8 mouse cellular contexts compared by ENCODE assay signal in genomic region chr9:20952520-20953227, GRCm38 (mm10). TPM values are rescaled to one million over a fixed set of nuclear protein-coding genes. Genes with fewer than 3 reads are reported as not detected.
DNase-seq lines count a peak whose midpoint lies in the region; ATAC-seq and TF ChIP-seq lines count a peak whose summit lies in the region.

No protein-coding gene starts in this region.

- peak; percentile 96 for ATAC-seq in forebrain, postnatal 0 days
- ATAC-seq in hematopoietic stem cell, adult 5-6 weeks (replicated peaks in 1 of 2; ENCODE audit: insufficient read depth in 1 of 2, low FRiP score in 2 of 2, low TSS enrichment in 1 of 2, low read depth in 1 of 2, poor library complexity in 2 of 2, severe bottlenecking in 2 of 2): peak; percentile 95 to 97
- ATAC-seq in lung, embryonic 16.5 days (ENCODE audit: low read depth): peak; percentile 96

- peak overlapping the region; percentile 89 for H3K27ac ChIP-seq in MEL (ENCODE audit: control insufficient read depth, low read depth, low read length)
- H3K27ac ChIP-seq in cerebellum, adult 2 months (ENCODE audit: insufficient read depth, low read length): peak overlapping the region; percentile 56
- H3K27ac ChIP-seq in forebrain, postnatal 0 days (ENCODE audit: low read depth, low read length): peak overlapping the region; percentile 85
- H3K27ac ChIP-seq in lung, embryonic 16.5 days (ENCODE audit: low read length): peak overlapping the region; percentile 97

- H3K9me3 ChIP-seq in MEL (replicated peaks; ENCODE audit: insufficient read depth, low read length): no peaks in the 10 kb centered on the region
- H3K9me3 ChIP-seq in forebrain, postnatal 0 days (ENCODE audit: low read length): no peaks in the 10 kb centered on the region
- no peaks in the 10 kb centered on the region for H3K9me3 ChIP-seq in lung, embryonic 16.5 days (ENCODE audit: control insufficient read depth, low read length)

- no peak for TF ChIP-seq RAD21 in MEL (IDR thresholded peaks at IDR 0.05; ENCODE audit: low read depth, low read length)

- peaks cover 19 to 27% of the 10 kb centered on the region in 2 experiments for H3K36me3 ChIP-seq in MEL (ENCODE audit: control insufficient read depth in 1 of 2, insufficient read depth in 2 of 2, low read length in 2 of 2)
- no peaks in the 10 kb centered on the region for H3K36me3 ChIP-seq in forebrain, postnatal 0 days (ENCODE audit: insufficient read depth)
- no peaks in the 10 kb centered on the region for H3K36me3 ChIP-seq in lung, embryonic 16.5 days (ENCODE audit: control insufficient read depth, insufficient read depth, low read length)

- peak overlapping the region; percentile 74 for H3K4me2 ChIP-seq in forebrain, postnatal 0 days (ENCODE audit: low read depth)
- H3K4me2 ChIP-seq in lung, embryonic 16.5 days (ENCODE audit: low read depth, low read length): peak overlapping the region; percentile 87

- peak overlapping the region; percentile 49 to 74 for H3K4me3 ChIP-seq in MEL (ENCODE audit: control insufficient read depth in 1 of 2, insufficient read depth in 1 of 2, low read depth in 2 of 2, low read length in 2 of 2)
- peak overlapping the region; percentile 64 for H3K4me3 ChIP-seq in cerebellum, adult 2 months (replicated peaks; ENCODE audit: insufficient read depth, low read depth, low read length)
- H3K4me3 ChIP-seq in forebrain, postnatal 0 days (ENCODE audit: low read depth, low read length): peak overlapping the region; percentile 64
- H3K4me3 ChIP-seq in lung, embryonic 16.5 days (ENCODE audit: low read length): peak overlapping the region; percentile 98

- peak; percentile 100 for DNase-seq in MEL (ENCODE audit: low read depth, low spot score)
- DNase-seq in cerebellum, adult 2 months: peak; percentile 97 to 98
- peak; percentile 98 for DNase-seq in forebrain, postnatal 0 days
- DNase-seq in layer of hippocampus, adult 9-10 months (ENCODE audit: low spot score): peak; percentile 91
- DNase-seq in ovary, postnatal 10 days (ENCODE audit: low spot score): peak; percentile 89
- peak; percentile 98 for DNase-seq in thymus, postnatal 10 days (ENCODE audit: low spot score in 2 of 2)

- 0 out of 6 replicates have a peak, but pooled peaks of 1 of the 3 experiments have one; percentile 10 for TF ChIP-seq CTCF in MEL (IDR thresholded peaks at IDR 0.05 in 2 of 3, conservative IDR thresholded peaks at IDR 0.05 in 1 of 3; ENCODE audit: control insufficient read depth in 1 of 3, insufficient read depth in 1 of 3, low read depth in 2 of 3, low read length in 3 of 3, poor library complexity in 1 of 3, severe bottlenecking in 1 of 3)
- TF ChIP-seq CTCF in cerebellum, adult 2 months (IDR thresholded peaks at IDR 0.05; ENCODE audit: borderline replicate concordance, insufficient read depth, low read depth, low read length): peak; percentile 6; the same call in 1 of the 2 replicates
- peak; percentile 59 for TF ChIP-seq CTCF in forebrain, postnatal 0 days (IDR thresholded peaks at IDR 0.05; ENCODE audit: low read depth)

- H3K27me3 ChIP-seq in MEL (ENCODE audit: control insufficient read depth in 1 of 2, insufficient read depth in 2 of 2, low read length in 2 of 2): no peaks in the 10 kb centered on the region
- H3K27me3 ChIP-seq in cerebellum, adult 2 months (ENCODE audit: control insufficient read depth, insufficient read depth, low read length): no peaks in the 10 kb centered on the region
- no peaks in the 10 kb centered on the region for H3K27me3 ChIP-seq in forebrain, postnatal 0 days (ENCODE audit: insufficient read depth, low read length)
- no peaks in the 10 kb centered on the region for H3K27me3 ChIP-seq in lung, embryonic 16.5 days (ENCODE audit: control insufficient read depth, insufficient read depth, low read depth, low read length)

- H3K79me2 ChIP-seq in MEL (ENCODE audit: control insufficient read depth, insufficient read depth, low read length, poor library complexity): peaks cover 50% of the 10 kb centered on the region

- H3K9ac ChIP-seq in MEL (ENCODE audit: control insufficient read depth, low read depth, low read length, poor library complexity, severe bottlenecking): peak overlapping the region; percentile 90
- peak overlapping the region; percentile 70 for H3K9ac ChIP-seq in forebrain, postnatal 0 days
- peak overlapping the region; percentile 77 for H3K9ac ChIP-seq in lung, embryonic 16.5 days (ENCODE audit: low read length)

- WGBS in cerebellum, adult 2 months: under 1% methylated on average over 51 of the region's 51 CpGs
- 1% methylated on average over 51 of the region's 51 CpGs for WGBS in forebrain, postnatal 0 days
- WGBS in lung, embryonic 16.5 days: 0% methylated on average over 51 of the region's 51 CpGs

- TF ChIP-seq POLR2A in MEL (IDR thresholded peaks at IDR 0.05; ENCODE audit: control insufficient read depth in 1 of 2, insufficient read depth in 1 of 2, low read depth in 1 of 2, low read length in 2 of 2, poor library complexity in 1 of 2): peak in 1 of 2 experiments; percentile 99; a peak in 2 of 4 replicates
- peak; percentile 94 for TF ChIP-seq POLR2A in cerebellum, adult 2 months (IDR thresholded peaks at IDR 0.05; ENCODE audit: borderline replicate concordance, insufficient read depth, low read length)

- no peak for TF ChIP-seq EP300 in MEL (IDR thresholded peaks at IDR 0.05; ENCODE audit: low read depth in 1 of 2, low read length in 2 of 2)

- H3K4me1 ChIP-seq in MEL (ENCODE audit: control insufficient read depth in 1 of 2, insufficient read depth in 2 of 2, low read length in 2 of 2): peaks cover 6 to 27% of the 10 kb centered on the region in 2 experiments
- no peaks in the 10 kb centered on the region for H3K4me1 ChIP-seq in cerebellum, adult 2 months (ENCODE audit: control insufficient read depth, insufficient read depth, low read length)
- no peaks in the 10 kb centered on the region for H3K4me1 ChIP-seq in forebrain, postnatal 0 days (ENCODE audit: insufficient read depth)
- H3K4me1 ChIP-seq in lung, embryonic 16.5 days (replicated peaks; ENCODE audit: control insufficient read depth, insufficient read depth, low read length): peaks cover 19% of the 10 kb centered on the region

TF ChIP-seq in MEL, 35 proteins besides CTCF, POLR2A, EP300 and RAD21 (continues in another document):
- TF ChIP-seq TCF12 (IDR thresholded peaks at IDR 0.05; ENCODE audit: low read depth, low read length): no peak
- no peak for TF ChIP-seq CHD1 (IDR thresholded peaks at IDR 0.05; ENCODE audit: low read depth, low read length)
- 0 out of 2 replicates have a peak, but pooled peaks have one; percentile 22 for TF ChIP-seq GATA1 (IDR thresholded peaks at IDR 0.05; ENCODE audit: low read depth, low read length)
- TF ChIP-seq TBP (IDR thresholded peaks at IDR 0.05; ENCODE audit: low read depth, low read length): peak; percentile 96
- TF ChIP-seq MYC (IDR thresholded peaks at IDR 0.05; ENCODE audit: low read depth, low read length): no peak
- TF ChIP-seq E2F4 (IDR thresholded peaks at IDR 0.05; ENCODE audit: borderline replicate concordance, low read depth, low read length): no peak
- peak; percentile 88; the same call in 1 of the 2 replicates for TF ChIP-seq POLR2AphosphoS5 (IDR thresholded peaks at IDR 0.05; ENCODE audit: borderline replicate concordance, low read depth, low read length)
- no peak for TF ChIP-seq ZKSCAN1 (IDR thresholded peaks at IDR 0.05; ENCODE audit: low read depth, low read length)
- TF ChIP-seq HCFC1 (IDR thresholded peaks at IDR 0.05; ENCODE audit: low read depth, low read length): no peak
- TF ChIP-seq UBTF (IDR thresholded peaks at IDR 0.05; ENCODE audit: borderline replicate concordance, insufficient read depth, low read depth, low read length): 0 out of 2 replicates have a peak, but pooled peaks have one; percentile 7

RNA-seq across cellular contexts. Expression of gene Dnmt1, which starts 7.0 kb away (rescaled TPM):
- 412 and 448 TPM in 2 replicates for total RNA-seq in MEL (2012; rRNA removed)
- 1,000 to 10,000 TPM in 1 of 2 experiments, 100 to 1,000 TPM in 1; 681 to 1,953 TPM for polyA plus RNA-seq in MEL (2012; ENCODE audit: insufficient read depth in 1 of 2, insufficient read length in 2 of 2, low read depth in 1 of 2, low replicate concordance in 2 of 2, missing spikeins in 1 of 2)
- 45.0 and 45.3 TPM in 2 replicates for polyA plus RNA-seq in cerebellum, adult 2 months (2012; rRNA removed)
- total RNA-seq in forebrain, postnatal 0 days (2014; rRNA removed): 83.1 and 101 TPM in 2 replicates
- 36.2 and 39.9 TPM in 2 replicates for polyA plus RNA-seq in forebrain, postnatal 0 days (2015; fragmentation: Nextera tagmentation; extraction: Ambion mirVana)
- total RNA-seq in hematopoietic stem cell, adult 5-6 weeks (2017): 198 and 242 TPM in 2 replicates
- polyA plus RNA-seq in lung, embryonic 16.5 days (2015; fragmentation: Nextera tagmentation; extraction: Ambion mirVana): 92.5 and 97.1 TPM in 2 replicates

RNA-seq across cellular contexts. Expression of gene S1pr2, which starts 23.9 kb away (rescaled TPM):
- total RNA-seq in MEL (2012; rRNA removed): 6.4 and 6.6 TPM in 2 replicates
- 10 to 100 TPM in 1 of 2 experiments, not detected in 1; 27.4 TPM for polyA plus RNA-seq in MEL (2012; ENCODE audit: insufficient read depth in 1 of 2, insufficient read length in 2 of 2, low read depth in 1 of 2, low replicate concordance in 2 of 2, missing spikeins in 1 of 2)
- polyA plus RNA-seq in cerebellum, adult 2 months (2012; rRNA removed): 1.8 and 1.9 TPM in 2 replicates
- total RNA-seq in forebrain, postnatal 0 days (2014; rRNA removed): 3.7 and 4.0 TPM in 2 replicates
- polyA plus RNA-seq in forebrain, postnatal 0 days (2015; fragmentation: Nextera tagmentation; extraction: Ambion mirVana): 5.1 and 5.7 TPM in 2 replicates
- total RNA-seq in hematopoietic stem cell, adult 5-6 weeks (2017): 1.9 and 2.2 TPM in 2 replicates
- 63.5 and 67.2 TPM in 2 replicates for polyA plus RNA-seq in lung, embryonic 16.5 days (2015; fragmentation: Nextera tagmentation; extraction: Ambion mirVana)

RNA-seq across cellular contexts. Expression of gene Mrpl4, which starts 49.9 kb away (rescaled TPM):
- total RNA-seq in MEL (2012; rRNA removed): 280 and 282 TPM in 2 replicates
- 100 to 1,000 TPM in 1 of 2 experiments, not detected in 1; 474 TPM for polyA plus RNA-seq in MEL (2012; ENCODE audit: insufficient read depth in 1 of 2, insufficient read length in 2 of 2, low read depth in 1 of 2, low replicate concordance in 2 of 2, missing spikeins in 1 of 2)
- polyA plus RNA-seq in cerebellum, adult 2 months (2012; rRNA removed): 135 and 139 TPM in 2 replicates
- total RNA-seq in forebrain, postnatal 0 days (2014; rRNA removed): 59.9 and 77.8 TPM in 2 replicates
- polyA plus RNA-seq in forebrain, postnatal 0 days (2015; fragmentation: Nextera tagmentation; extraction: Ambion mirVana): 101 and 111 TPM in 2 replicates
- 26.6 and 35.2 TPM in 2 replicates for total RNA-seq in hematopoietic stem cell, adult 5-6 weeks (2017)
- 156 TPM in 2 replicates for polyA plus RNA-seq in lung, embryonic 16.5 days (2015; fragmentation: Nextera tagmentation; extraction: Ambion mirVana)

RNA-seq across cellular contexts. Expression of gene Eif3g, which starts 54.3 kb away (rescaled TPM):
- total RNA-seq in MEL (2012; rRNA removed): 1,228 and 1,516 TPM in 2 replicates
- 1,000 to 10,000 TPM in 1 of 2 experiments, not detected in 1; 1,873 TPM for polyA plus RNA-seq in MEL (2012; ENCODE audit: insufficient read depth in 1 of 2, insufficient read length in 2 of 2, low read depth in 1 of 2, low replicate concordance in 2 of 2, missing spikeins in 1 of 2)
- polyA plus RNA-seq in cerebellum, adult 2 months (2012; rRNA removed): 129 and 130 TPM in 2 replicates
- total RNA-seq in forebrain, postnatal 0 days (2014; rRNA removed): 129 and 137 TPM in 2 replicates
- polyA plus RNA-seq in forebrain, postnatal 0 days (2015; fragmentation: Nextera tagmentation; extraction: Ambion mirVana): 232 and 242 TPM in 2 replicates
- 128 and 177 TPM in 2 replicates for total RNA-seq in hematopoietic stem cell, adult 5-6 weeks (2017)
- 255 and 258 TPM in 2 replicates for polyA plus RNA-seq in lung, embryonic 16.5 days (2015; fragmentation: Nextera tagmentation; extraction: Ambion mirVana)

Comparison
In these comparisons a context has a peak if more than half of its experiments do, and no peak if none do; other contexts are left out.
1. Peak in every context shown above with its lines: DNase-seq, ATAC-seq, H3K4me3 ChIP-seq and H3K27ac ChIP-seq.